In the genomic region with DNA sequence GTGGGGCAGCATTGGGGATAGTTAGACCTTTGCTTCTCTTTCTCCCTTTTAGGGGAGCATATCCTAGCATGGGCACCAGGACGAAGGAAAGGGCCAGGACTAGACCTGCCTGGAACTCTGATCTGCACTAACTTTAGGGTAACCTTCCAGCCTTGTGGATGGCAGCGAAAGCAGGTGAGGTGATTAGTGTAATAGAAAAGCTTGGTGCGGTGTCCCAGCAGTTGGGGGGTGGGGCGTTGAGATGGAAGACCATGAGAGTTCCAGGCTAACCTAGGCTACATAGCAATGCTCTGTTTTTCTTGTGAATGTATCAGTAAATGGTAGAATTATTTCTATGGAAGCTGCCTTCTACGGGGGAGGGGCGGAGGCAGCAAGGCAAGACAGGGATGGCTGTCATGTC, we compare ENCODE assay signal across 13 mouse cellular contexts. TPM values are rescaled to one million over a fixed set of nuclear protein-coding genes. Genes with fewer than 3 reads are reported as not detected.
DNase-seq lines count a peak whose midpoint lies in the region; ATAC-seq and TF ChIP-seq lines count a peak whose summit lies in the region.
"Had no signal": no experiment of that assay in that cellular context is flagged by ENCODE, and none has a peak within 500 bp of the region (broad histone marks: within the 10 kb centered on the region; RNA-seq: fewer than 3 reads in every experiment).

No protein-coding gene starts in this region.

- peak overlapping the region; percentile 81 for H3K4me2 ChIP-seq in heart, embryonic 13.5 days
- H3K4me2 ChIP-seq in lung, embryonic 14.5 days, result peak overlapping the region; percentile 92
- H3K4me2 ChIP-seq in myocyte (ENCODE audit: low read depth), result peak overlapping the region; percentile 14

- no peak for DNase-seq in heart, postnatal 14 days
- DNase-seq in lung, embryonic 14.5 days, result no peak
- DNase-seq in lung, adult 18-20 months, result no peak
- no peak for DNase-seq in right cerebral cortex, postnatal 14 days
- no peak for DNase-seq in Muller cell, postnatal 12 days (ENCODE audit: inconsistent ontology term)
- DNase-seq: adrenal gland, postnatal 36 days; cerebellum, adult 18-20 months; gastrocnemius, postnatal 36 days; lung, postnatal 14 days had no signal

- no peaks in the 10 kb centered on the region for H3K79me2 ChIP-seq in myocyte (ENCODE audit: control insufficient read depth, insufficient read depth)

- H3K9ac ChIP-seq in heart, embryonic 13.5 days, result peak overlapping the region; percentile 85
- H3K9ac ChIP-seq in lung, embryonic 14.5 days, result no peak overlapping the region

- TF ChIP-seq CTCF in lung, embryonic 14.5 days (IDR thresholded peaks at IDR 0.05; ENCODE audit: low read depth), result no peak
- no peak for TF ChIP-seq CTCF in embryonic fibroblast, embryonic 13.5 days (IDR thresholded peaks at IDR 0.05; ENCODE audit: borderline replicate concordance, insufficient read depth, low read length)

- H3K27ac ChIP-seq in heart, embryonic 13.5 days (replicated peaks), result no peak overlapping the region
- no peak overlapping the region for H3K27ac ChIP-seq in lung, embryonic 14.5 days (ENCODE audit: low read depth)
- no peak overlapping the region for H3K27ac ChIP-seq in embryonic fibroblast, embryonic 13.5 days (ENCODE audit: insufficient read depth, low read length)

- no peak for ATAC-seq in heart, embryonic 13.5 days (ENCODE audit: extremely low read depth, insufficient number of reproducible peaks, low FRiP score, low TSS enrichment)
- no peak for ATAC-seq in lung, embryonic 14.5 days (ENCODE audit: insufficient read depth)
- ATAC-seq: inflammation-experienced regulatory T-cells, adult 6 months had no signal

- no peaks in the 10 kb centered on the region for H3K27me3 ChIP-seq in heart, embryonic 13.5 days (replicated peaks)
- H3K27me3 ChIP-seq in lung, embryonic 14.5 days (ENCODE audit: insufficient read depth, low read length), result no peaks in the 10 kb centered on the region
- no peaks in the 10 kb centered on the region for H3K27me3 ChIP-seq in myocyte (ENCODE audit: control insufficient read depth, insufficient read depth, insufficient read length)

- peaks cover 30% of the 10 kb centered on the region for H3K4me1 ChIP-seq in heart, embryonic 13.5 days
- H3K4me1 ChIP-seq in lung, embryonic 14.5 days (ENCODE audit: insufficient read depth), result peaks cover 10% of the 10 kb centered on the region
- H3K4me1 ChIP-seq in embryonic fibroblast, embryonic 13.5 days (ENCODE audit: control insufficient read depth, insufficient read depth, low read length), result peaks cover 12% of the 10 kb centered on the region

- no peak overlapping the region for H3ac ChIP-seq in myocyte (ENCODE audit: control insufficient read depth, insufficient read length)

- 78% methylated on average over 6 of the region's 6 CpGs for WGBS in heart, embryonic 13.5 days
- 84% methylated on average over 6 of the region's 6 CpGs for WGBS in lung, embryonic 14.5 days

- peaks cover 4% of the 10 kb centered on the region; the same call in 1 of the 2 replicates for H3K36me3 ChIP-seq in heart, embryonic 13.5 days
- no peaks in the 10 kb centered on the region; the same call in 1 of the 2 replicates for H3K36me3 ChIP-seq in lung, embryonic 14.5 days (ENCODE audit: insufficient read depth)
- H3K36me3 ChIP-seq in myocyte (ENCODE audit: control insufficient read depth, insufficient read depth), result no peaks in the 10 kb centered on the region

- H3K9me3 ChIP-seq in heart, embryonic 13.5 days, result no peaks in the 10 kb centered on the region
- no peaks in the 10 kb centered on the region for H3K9me3 ChIP-seq in lung, embryonic 14.5 days (ENCODE audit: low read depth, low read length)

- peak overlapping the region; percentile 60; the same call in 1 of the 2 replicates for H3K4me3 ChIP-seq in heart, embryonic 13.5 days
- H3K4me3 ChIP-seq in lung, embryonic 14.5 days (ENCODE audit: low read depth, low read length), result no peak overlapping the region
- peak overlapping the region; percentile 70 for H3K4me3 ChIP-seq in embryonic fibroblast, embryonic 13.5 days (ENCODE audit: insufficient read depth, low read length)
- no peak overlapping the region for H3K4me3 ChIP-seq in myocyte

- intact Hi-C loops in heart, postnatal 14 days (cut with DNase I), result no loop called here

- no peak for TF ChIP-seq POLR2A in embryonic fibroblast, embryonic 13.5 days (IDR thresholded peaks at IDR 0.05; ENCODE audit: low read depth, low read length)
- TF ChIP-seq POLR2A in myocyte (IDR thresholded peaks at IDR 0.05; ENCODE audit: insufficient read length, low read depth), result no peak

TF ChIP-seq in myocyte, 11 proteins besides CTCF, POLR2A, EP300 and RAD21:
- no peak for TF ChIP-seq SRF (IDR thresholded peaks at IDR 0.05; ENCODE audit: control insufficient read depth, insufficient read length, low read depth)
- TF ChIP-seq REST (IDR thresholded peaks at IDR 0.05; ENCODE audit: insufficient read depth, insufficient read length), result no peak
- TF ChIP-seq MYOG (IDR thresholded peaks at IDR 0.05; ENCODE audit: control insufficient read depth in 1 of 3, insufficient read depth in 1 of 3, insufficient read length in 2 of 3, low read depth in 2 of 3), result no peak
- TF ChIP-seq USF1 (IDR thresholded peaks at IDR 0.05; ENCODE audit: low read depth), result no peak
- TF ChIP-seq MAX (IDR thresholded peaks at IDR 0.05; ENCODE audit: low read depth), result no peak
- TF ChIP-seq POLR2AphosphoS2 (IDR thresholded peaks at IDR 0.05; ENCODE audit: insufficient read length, low read depth), result no peak
- no peak for TF ChIP-seq TCF12 (IDR thresholded peaks at IDR 0.05; ENCODE audit: insufficient read depth, poor library complexity, severe bottlenecking)
- no peak for TF ChIP-seq E2F4 (IDR thresholded peaks at IDR 0.05; ENCODE audit: insufficient read depth)
- TF ChIP-seq MYOD1 (IDR thresholded peaks at IDR 0.05; ENCODE audit: control insufficient read depth in 1 of 3, insufficient read length in 2 of 3, low read depth in 2 of 3), result no peak
- no peak for TF ChIP-seq TCF3 (IDR thresholded peaks at IDR 0.05; ENCODE audit: insufficient read length, low read depth)
- TF ChIP-seq CEBPB (IDR thresholded peaks at IDR 0.05; ENCODE audit: insufficient read depth, poor library complexity, severe bottlenecking), result no peak

RNA-seq across cellular contexts. Expression of a gene that starts 1.2 kb away (rescaled TPM):
- polyA plus RNA-seq in heart, embryonic 13.5 days (2015; fragmentation: Nextera tagmentation; extraction: Ambion mirVana), result 6.4 and 7.2 TPM in 2 replicates
- total RNA-seq in heart, postnatal 14 days (2021), result 1 to 10 TPM; 3.1 to 4.0 TPM
- 13.0 and 16.6 TPM in 2 replicates for polyA plus RNA-seq in lung, embryonic 14.5 days (2014; fragmentation: Nextera tagmentation; extraction: Ambion mirVana)
- polyA plus RNA-seq in embryonic fibroblast, embryonic 13.5 days (2011; ENCODE audit: insufficient read length, low read depth, missing spikeins), result 41.8 and 52.6 TPM in 2 replicates
- 4.6 TPM for polyA plus RNA-seq in myocyte (2012; fragmentation: generic; extraction: Trizol)

RNA-seq across cellular contexts. Expression of a gene that starts 9.1 kb away (rescaled TPM):
- 97.7 and 98.6 TPM in 2 replicates for polyA plus RNA-seq in heart, embryonic 13.5 days (2015; fragmentation: Nextera tagmentation; extraction: Ambion mirVana)
- 10 to 100 TPM; 18.3 to 22.3 TPM for total RNA-seq in heart, postnatal 14 days (2021)
- polyA plus RNA-seq in lung, embryonic 14.5 days (2014; fragmentation: Nextera tagmentation; extraction: Ambion mirVana), result 196 and 210 TPM in 2 replicates
- polyA plus RNA-seq in embryonic fibroblast, embryonic 13.5 days (2011; ENCODE audit: insufficient read length, low read depth, missing spikeins), result 63.3 and 70.6 TPM in 2 replicates
- 77.5 TPM for polyA plus RNA-seq in myocyte (2012; fragmentation: generic; extraction: Trizol)

RNA-seq across cellular contexts. Expression of a gene that starts 17.9 kb away (rescaled TPM):
- polyA plus RNA-seq in heart, embryonic 13.5 days (2015; fragmentation: Nextera tagmentation; extraction: Ambion mirVana), result 13.5 and 14.0 TPM in 2 replicates
- total RNA-seq in heart, postnatal 14 days (2021), result 1 to 10 TPM; 7.0 to 7.7 TPM
- 3.6 and 5.8 TPM in 2 replicates for polyA plus RNA-seq in lung, embryonic 14.5 days (2014; fragmentation: Nextera tagmentation; extraction: Ambion mirVana)
- polyA plus RNA-seq in embryonic fibroblast, embryonic 13.5 days (2011; ENCODE audit: insufficient read length, low read depth, missing spikeins), result 1.8 and 2.0 TPM in 2 replicates
- 0.28 TPM for polyA plus RNA-seq in myocyte (2012; fragmentation: generic; extraction: Trizol)

RNA-seq across cellular contexts. Expression of a gene that starts 56.5 kb away (rescaled TPM):
- 42.5 and 46.7 TPM in 2 replicates for polyA plus RNA-seq in heart, embryonic 13.5 days (2015; fragmentation: Nextera tagmentation; extraction: Ambion mirVana)
- total RNA-seq in heart, postnatal 14 days (2021), result 10 to 100 TPM; 17.5 to 18.2 TPM
- 57.6 and 68.0 TPM in 2 replicates for polyA plus RNA-seq in lung, embryonic 14.5 days (2014; fragmentation: Nextera tagmentation; extraction: Ambion mirVana)
- 9.6 and 10.4 TPM in 2 replicates for polyA plus RNA-seq in embryonic fibroblast, embryonic 13.5 days (2011; ENCODE audit: insufficient read length, low read depth, missing spikeins)
- polyA plus RNA-seq in myocyte (2012; fragmentation: generic; extraction: Trizol), result 88.0 TPM

RNA-seq across cellular contexts. Expression of a gene that starts 56.6 kb away (rescaled TPM):
- polyA plus RNA-seq in heart, embryonic 13.5 days (2015; fragmentation: Nextera tagmentation; extraction: Ambion mirVana), result not detected in 2 replicates
- total RNA-seq in heart, postnatal 14 days (2021), result 1 to 10 TPM; 4.4 to 5.2 TPM
- not detected in 2 replicates for polyA plus RNA-seq in lung, embryonic 14.5 days (2014; fragmentation: Nextera tagmentation; extraction: Ambion mirVana)
- not detected in 2 replicates for polyA plus RNA-seq in embryonic fibroblast, embryonic 13.5 days (2011; ENCODE audit: insufficient read length, low read depth, missing spikeins)
- polyA plus RNA-seq in myocyte (2012; fragmentation: generic; extraction: Trizol), result not detected

Comparison
In these comparisons a context has a peak if more than half of its experiments do, and no peak if none do; other contexts are left out.
1. H3K4me2 ChIP-seq: peak in every context shown above with its lines; median percentile 92 in lung, embryonic 14.5 days; 81 in heart, embryonic 13.5 days; 14 in myocyte.
2. H3K4me3 ChIP-seq: peak in heart, embryonic 13.5 days (single experiment) and embryonic fibroblast, embryonic 13.5 days (single experiment); none in lung, embryonic 14.5 days (single experiment) and myocyte (single experiment).